Mouse (Mus musculus): ENCODE results near the gene Cluh.

Gene Cluh

DNA sequence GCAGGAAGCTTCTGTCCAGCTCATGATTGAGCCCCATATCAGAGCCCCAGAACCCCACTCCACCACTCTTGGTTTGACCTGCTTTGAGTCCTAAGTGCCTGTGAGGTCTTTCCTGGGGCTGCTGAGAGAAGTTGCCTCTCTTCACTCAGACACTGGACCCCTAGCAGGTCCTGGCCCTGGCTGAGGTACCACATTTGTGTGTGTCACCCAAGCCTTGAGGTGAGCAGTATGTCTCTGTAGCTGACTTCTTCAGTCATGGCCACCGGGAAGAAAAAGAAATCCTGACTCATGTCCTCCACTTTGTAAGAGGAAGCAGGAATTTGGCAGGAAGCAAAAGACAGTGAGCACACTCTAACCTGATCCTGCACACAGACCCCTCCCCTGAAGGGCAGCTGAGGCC lies 9.7 kb upstream of the Cluh start:
- intact Hi-C loops (cut with DNase I): loop anchor here (10.0 kb wide), 1 partner anchor 205 kb away; no protein-coding TSS in a partner anchor

- intact Hi-C loops (cut with DNase I): no loop called here
These were observed 1.3 kb upstream of the Cluh start for GRCm38 (mm10) chr11:74647966-74648365.

- intact Hi-C loops (cut with DNase I): no loop called here
These were observed 619 bp upstream of the Cluh start for GRCm38 (mm10) chr11:74648676-74649075.

GRCm38 (mm10) chr11:74649647-74650551 lies 604 bp downstream of the Cluh start:
- intact Hi-C loops (cut with DNase I): no loop called here

DNA sequence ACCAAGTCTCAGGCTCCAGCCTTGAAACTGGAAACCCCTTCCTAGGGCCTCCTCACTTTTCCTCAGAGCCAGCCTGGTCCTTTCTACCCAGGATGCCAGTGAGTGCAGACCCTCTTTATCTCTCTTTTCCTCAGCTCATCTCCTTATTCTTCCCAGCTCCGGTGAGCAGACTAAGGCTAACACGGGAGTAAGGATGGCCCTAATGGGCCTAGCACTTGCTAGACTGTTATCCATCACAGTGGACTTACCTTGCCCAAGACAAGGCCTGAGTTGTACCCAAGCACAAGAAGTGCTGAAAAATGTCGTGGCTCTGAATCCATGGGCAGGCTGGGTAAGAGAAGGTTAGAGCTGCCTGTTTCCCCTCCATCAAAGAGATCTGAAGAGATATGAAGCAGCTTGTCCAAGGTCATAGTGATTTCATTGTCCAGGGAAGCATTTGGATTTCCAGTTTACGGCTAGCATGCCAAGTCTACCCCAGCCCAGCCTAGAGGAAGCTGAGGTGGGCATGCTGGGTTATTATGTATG lies 1.3 kb downstream of the Cluh start:
- intact Hi-C loops (cut with DNase I): no loop called here

DNA sequence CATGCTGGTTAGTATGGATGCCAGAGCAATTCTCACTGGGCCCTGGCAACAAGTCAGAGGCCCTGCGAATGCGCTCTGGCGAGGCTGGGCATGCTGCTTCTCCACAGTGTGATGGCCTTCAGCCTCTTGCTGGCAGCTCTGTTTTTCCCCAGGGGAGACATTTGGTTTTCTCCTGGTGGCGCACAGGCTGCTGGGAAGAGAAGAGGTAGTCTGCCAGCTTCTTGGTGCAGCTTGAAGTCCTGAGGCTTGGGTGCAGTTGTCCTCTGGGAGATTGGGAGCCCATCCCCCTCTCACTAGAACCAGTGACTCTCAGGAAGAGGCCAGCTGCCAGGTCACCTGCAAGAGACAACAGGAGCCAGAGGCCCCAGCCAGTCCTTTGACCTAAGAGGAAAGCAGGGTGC lies 3.5 kb downstream of the Cluh start:
- intact Hi-C loops (cut with DNase I): no loop called here

- intact Hi-C loops (cut with DNase I): no loop called here
These were observed 4.1 kb downstream of the Cluh start for GRCm38 (mm10) chr11:74653385-74653784.

GRCm38 (mm10) chr11:74655941-74656340 lies 6.6 kb downstream of the Cluh start:
- intact Hi-C loops (cut with DNase I): no loop called here

DNA sequence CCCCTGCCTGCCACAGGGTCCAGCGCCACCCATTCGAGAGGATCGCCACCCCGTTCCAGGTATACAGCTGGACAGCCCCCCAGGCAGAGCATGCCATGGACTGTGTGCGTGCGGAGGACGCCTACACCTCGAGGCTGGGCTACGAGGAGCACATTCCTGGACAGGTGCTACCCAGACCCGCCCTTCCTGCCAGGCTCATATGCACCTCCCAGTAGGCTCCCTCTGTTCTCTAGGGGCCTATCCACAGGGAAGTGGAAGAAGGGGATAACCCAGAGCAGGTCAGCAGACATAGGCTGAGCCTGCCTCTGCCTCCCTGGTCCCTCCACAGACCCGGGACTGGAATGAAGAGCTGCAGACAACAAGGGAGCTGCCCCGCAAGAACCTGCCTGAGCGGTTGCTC lies 11.0 kb downstream of the Cluh start:
- intact Hi-C loops (cut with DNase I): no loop called here

GRCm38 (mm10) chr11:74661641-74662040 lies 12.3 kb downstream of the Cluh start:
- intact Hi-C loops (cut with DNase I): no loop called here

- intact Hi-C loops (cut with DNase I): no loop called here
These were observed 12.9 kb downstream of the Cluh start for GRCm38 (mm10) chr11:74662221-74662620.

GRCm38 (mm10) chr11:74664279-74664678 lies 15.0 kb downstream of the Cluh start:
- intact Hi-C loops (cut with DNase I): no loop called here

GRCm38 (mm10) chr11:74664906-74665305 lies 15.6 kb downstream of the Cluh start:
- intact Hi-C loops (cut with DNase I): no loop called here

- intact Hi-C loops (cut with DNase I): no loop called here
These were observed 16.5 kb downstream of the Cluh start for GRCm38 (mm10) chr11:74665631-74666283.

DNA sequence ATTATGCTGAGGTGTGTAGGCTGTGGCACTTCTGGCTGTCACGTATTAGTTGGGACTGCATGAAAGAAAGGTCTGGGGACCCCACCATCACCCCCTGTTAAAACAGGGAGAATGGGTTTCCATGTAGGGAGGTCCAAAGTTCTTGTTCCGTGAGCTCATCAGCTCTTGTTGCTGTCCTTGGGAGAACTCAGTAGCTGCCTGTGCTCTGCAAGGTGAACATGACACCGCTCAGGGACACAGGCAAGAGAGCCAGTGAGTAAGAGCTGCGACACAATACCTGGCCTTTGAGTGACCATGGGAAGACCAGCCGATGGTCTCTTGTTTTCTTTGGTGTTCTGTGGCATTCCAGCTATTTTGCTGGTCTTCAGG lies 17.0 kb downstream of the Cluh start:
- intact Hi-C loops (cut with DNase I): no loop called here

DNA sequence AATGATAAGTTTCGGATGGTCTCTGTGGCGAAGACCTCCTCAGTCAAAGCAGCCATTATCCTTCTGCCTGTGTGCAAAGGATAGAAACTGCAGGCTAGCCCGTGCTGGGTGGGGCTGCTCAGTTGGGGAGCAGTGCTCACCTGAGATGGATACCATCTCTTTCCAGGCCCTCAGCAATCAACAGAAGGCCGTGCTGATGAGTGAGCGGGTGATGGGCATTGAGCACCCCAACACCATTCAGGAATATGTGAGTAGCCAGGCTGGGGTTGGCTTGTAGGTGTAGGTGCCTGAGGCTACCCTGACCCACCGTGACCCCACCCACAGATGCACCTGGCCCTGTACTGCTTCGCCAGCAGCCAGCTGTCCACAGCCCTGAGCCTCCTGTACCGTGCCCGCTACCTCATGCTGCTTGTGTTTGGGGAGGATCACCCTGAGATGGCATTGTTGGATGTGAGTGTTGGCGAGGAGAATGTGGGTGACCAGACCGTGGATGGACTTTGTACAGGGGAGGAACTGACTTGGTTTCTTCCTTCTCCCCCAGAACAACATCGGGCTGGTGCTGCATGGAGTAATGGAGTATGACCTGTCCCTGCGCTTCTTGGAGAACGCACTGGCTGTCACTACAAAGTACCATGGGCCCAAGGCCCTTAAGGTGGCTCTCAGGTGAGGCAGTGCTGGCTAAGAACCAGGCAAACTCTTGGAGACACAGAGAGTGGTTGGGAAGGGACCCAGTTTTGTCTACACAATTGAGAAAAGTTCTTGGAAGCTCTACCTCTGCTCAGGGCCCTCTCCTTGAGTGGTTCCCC lies 17.7 kb downstream of the Cluh start:
- intact Hi-C loops (cut with DNase I): no loop called here

DNA sequence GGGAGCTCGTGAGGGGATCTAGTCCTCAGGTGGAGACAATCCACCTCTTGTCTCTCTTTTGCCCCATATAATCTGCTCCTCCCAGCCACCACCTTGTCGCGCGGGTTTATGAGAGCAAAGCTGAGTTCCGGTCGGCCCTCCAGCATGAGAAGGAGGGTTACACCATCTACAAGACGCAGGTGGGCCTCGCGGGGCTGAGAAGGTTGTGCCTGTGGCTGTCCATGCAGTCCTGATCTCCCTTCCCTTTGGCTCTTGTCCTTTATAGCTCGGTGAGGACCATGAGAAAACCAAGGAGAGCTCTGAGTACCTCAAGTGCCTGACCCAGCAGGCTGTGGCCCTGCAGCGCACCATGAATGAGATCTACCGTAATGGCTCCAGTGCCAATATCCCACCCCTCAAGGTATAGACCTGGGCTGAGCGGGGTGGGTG lies 18.3 kb downstream of the Cluh start:
- intact Hi-C loops (cut with DNase I): no loop called here

- intact Hi-C loops (cut with DNase I): no loop called here
These were observed 19.2 kb downstream of the Cluh start for GRCm38 (mm10) chr11:74668466-74668865.

GRCm38 (mm10) chr11:74668971-74669370 lies 19.7 kb downstream of the Cluh start:
- intact Hi-C loops (cut with DNase I): no loop called here

DNA sequence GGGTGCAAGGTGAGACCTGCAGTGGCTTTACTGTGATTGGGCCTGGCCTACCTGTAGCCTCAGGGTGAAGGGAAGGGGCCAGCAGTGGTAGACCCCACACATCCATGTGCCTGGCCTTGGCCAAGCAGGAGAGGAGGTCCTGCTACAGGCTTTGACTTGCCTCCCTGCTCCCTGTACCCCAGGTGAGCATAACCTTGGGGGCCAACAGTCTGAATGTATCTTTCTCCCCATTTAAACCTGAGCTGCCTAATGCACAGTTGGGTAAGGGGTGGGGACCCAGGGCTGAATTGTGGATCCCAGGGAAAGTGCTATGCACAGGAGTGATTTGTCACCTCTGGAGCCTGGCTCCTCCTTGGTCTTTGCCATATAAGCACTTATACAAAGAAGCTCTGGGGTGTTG lies 20.9 kb downstream of the Cluh start:
- intact Hi-C loops (cut with DNase I): no loop called here

GRCm38 (mm10) chr11:74671013-74671412 lies 21.7 kb downstream of the Cluh start:
- intact Hi-C loops (cut with DNase I): no loop called here

- intact Hi-C loops (cut with DNase I): no loop called here
These were observed 22.5 kb downstream of the Cluh start for GRCm38 (mm10) chr11:74671839-74672238.

Measured in adrenal gland (tissue).